13 mouse cellular contexts compared by ENCODE assay signal in the genomic region with DNA sequence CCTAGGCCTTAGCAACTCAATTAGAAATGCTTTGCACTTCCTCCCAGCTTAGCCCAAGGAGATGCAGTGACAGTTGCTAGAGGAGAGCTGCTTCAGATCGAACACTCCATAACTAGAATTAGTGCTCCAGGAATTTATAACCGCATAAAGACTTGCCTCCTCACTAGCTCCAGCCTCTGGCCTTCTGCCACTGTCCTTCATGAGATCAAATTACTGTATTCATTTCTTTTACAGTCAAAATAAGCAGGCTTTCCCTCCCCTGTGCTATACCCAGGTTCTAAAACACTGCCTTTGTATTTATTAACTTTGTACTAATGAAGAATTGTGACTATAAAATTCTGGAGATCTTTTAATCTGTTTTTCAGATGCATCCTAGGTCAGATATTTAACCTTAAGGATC.
"Had no signal": no experiment of that assay in that cellular context is flagged by ENCODE, and none has a peak within 500 bp of the region (broad histone marks: within the 10 kb centered on the region; RNA-seq: fewer than 3 reads in every experiment).

No protein-coding gene starts in this region.

- H3K9ac ChIP-seq: limb, embryonic 15.5 days; liver, embryonic 12.5 days; lung, embryonic 15.5 days; midbrain, embryonic 12.5 days; neural tube, embryonic 13.5 days had no signal

- H3K4me2 ChIP-seq: limb, embryonic 15.5 days; liver, embryonic 12.5 days; lung, embryonic 15.5 days; midbrain, embryonic 12.5 days; neural tube, embryonic 13.5 days had no signal

- H3K9me3 ChIP-seq: limb, embryonic 15.5 days; liver, embryonic 12.5 days; lung, embryonic 15.5 days; midbrain, embryonic 12.5 days; neural tube, embryonic 13.5 days had no signal

- H3K36me3 ChIP-seq: limb, embryonic 15.5 days; liver, embryonic 12.5 days; lung, embryonic 15.5 days; midbrain, embryonic 12.5 days; neural tube, embryonic 13.5 days had no signal

- DNase-seq: kidney, adult 8-10 months; lung, postnatal 14 days; retina, postnatal 1 day; right cerebral cortex, postnatal 4 days; spleen, adult 18-20 months; thymus, adult 18-20 months; thymus, postnatal 14 days had no signal

- H3K27ac ChIP-seq: limb, embryonic 15.5 days; liver, embryonic 12.5 days; lung, embryonic 15.5 days; midbrain, embryonic 12.5 days; neural tube, embryonic 13.5 days had no signal

- H3K4me1 ChIP-seq: limb, embryonic 15.5 days; liver, embryonic 12.5 days; lung, embryonic 15.5 days; midbrain, embryonic 12.5 days; neural tube, embryonic 13.5 days had no signal

- H3K4me3 ChIP-seq: limb, embryonic 15.5 days; liver, embryonic 12.5 days; lung, embryonic 15.5 days; midbrain, embryonic 12.5 days; neural tube, embryonic 13.5 days had no signal

- H3K27me3 ChIP-seq: limb, embryonic 15.5 days; liver, embryonic 12.5 days; lung, embryonic 15.5 days; midbrain, embryonic 12.5 days; neural tube, embryonic 13.5 days had no signal

- ATAC-seq: liver, embryonic 12.5 days; midbrain, embryonic 16.5 days had no signal
